Mouse (Mus musculus): ENCODE results near the gene Selenoh. TPM values are rescaled to one million over a fixed set of nuclear protein-coding genes. Genes with fewer than 3 reads are reported as not detected.

Gene Selenoh
- polyA plus RNA-seq (2012), result 19.5 and 22.6 TPM in 2 replicates

DNA sequence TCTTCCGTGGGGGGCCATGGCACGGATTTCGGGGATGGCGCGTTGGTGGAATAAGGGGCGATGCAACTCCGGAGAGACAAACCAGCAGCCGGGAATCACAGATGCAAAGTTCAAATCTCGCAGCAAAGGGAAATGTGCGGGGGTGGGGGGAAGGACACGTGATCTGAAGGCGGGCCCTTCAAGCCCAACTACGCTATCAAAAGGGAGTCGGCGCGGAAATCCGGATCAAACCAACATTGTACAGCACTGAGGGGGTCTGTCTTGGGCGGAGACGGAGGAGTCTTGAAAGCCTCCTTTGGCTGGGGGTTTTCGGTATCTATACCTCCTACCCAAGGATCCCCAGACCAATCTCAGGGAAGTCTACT, at the start of gene Selenoh:
Gene Selenoh (minus strand): TSS at position 202 of the 365 bp plus-strand sequence.
- no peak for TF ChIP-seq TAL1 (IDR thresholded peaks at IDR 0.05; ENCODE audit: low read length)
- TF ChIP-seq GATA1 (IDR thresholded peaks at IDR 0.05; ENCODE audit: low read length), result no peak
- Histone ChIP-seq H3K9me3 (ENCODE audit: control insufficient read depth, low read length) (no peaks in the 10 kb centered on the region), H3K4me3 (replicated peaks) (peak within 1 kb of the TSS; percentile 88), H3K4me1 (ENCODE audit: control insufficient read depth) (peaks cover 27% of the 10 kb centered on the region), H3K36me3 (ENCODE audit: control insufficient read depth) (peaks cover 49% of the 10 kb centered on the region), H3K27me3 (ENCODE audit: control insufficient read depth) (no peaks in the 10 kb centered on the region)

DNA sequence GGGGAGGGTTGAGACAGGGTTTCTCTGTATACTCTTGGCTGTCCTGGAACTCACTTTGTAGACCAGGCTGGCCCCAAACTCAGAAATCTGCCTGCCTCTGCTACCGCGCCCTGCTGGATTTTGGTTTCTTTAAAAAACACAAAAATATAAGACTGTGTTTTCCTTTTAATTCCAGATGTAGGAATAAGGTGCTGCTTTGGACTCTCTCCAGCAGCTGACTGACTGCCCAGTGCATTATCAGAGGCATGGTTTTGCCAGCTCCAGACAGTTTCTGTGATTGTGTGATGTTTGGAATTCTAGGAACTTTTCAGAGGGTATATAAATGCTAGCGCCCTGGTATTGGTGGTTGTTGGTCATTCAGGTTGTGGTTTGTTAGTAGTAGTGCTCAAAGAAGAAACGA, 46.8 kb upstream of the Selenoh start:
- TF ChIP-seq GATA1 (IDR thresholded peaks at IDR 0.05; ENCODE audit: low read length), result no peak
- TF ChIP-seq TAL1 (IDR thresholded peaks at IDR 0.05; ENCODE audit: low read length), result no peak
- Histone ChIP-seq H3K9me3 (ENCODE audit: control insufficient read depth, low read length) (no peaks in the 10 kb centered on the region), H3K36me3 (ENCODE audit: control insufficient read depth) (peaks cover 45% of the 10 kb centered on the region), H3K27me3 (ENCODE audit: control insufficient read depth) (no peaks in the 10 kb centered on the region), H3K4me1 (ENCODE audit: control insufficient read depth) (peaks cover 63% of the 10 kb centered on the region), H3K4me3 (replicated peaks) (peak overlapping the region; percentile 99)

DNA sequence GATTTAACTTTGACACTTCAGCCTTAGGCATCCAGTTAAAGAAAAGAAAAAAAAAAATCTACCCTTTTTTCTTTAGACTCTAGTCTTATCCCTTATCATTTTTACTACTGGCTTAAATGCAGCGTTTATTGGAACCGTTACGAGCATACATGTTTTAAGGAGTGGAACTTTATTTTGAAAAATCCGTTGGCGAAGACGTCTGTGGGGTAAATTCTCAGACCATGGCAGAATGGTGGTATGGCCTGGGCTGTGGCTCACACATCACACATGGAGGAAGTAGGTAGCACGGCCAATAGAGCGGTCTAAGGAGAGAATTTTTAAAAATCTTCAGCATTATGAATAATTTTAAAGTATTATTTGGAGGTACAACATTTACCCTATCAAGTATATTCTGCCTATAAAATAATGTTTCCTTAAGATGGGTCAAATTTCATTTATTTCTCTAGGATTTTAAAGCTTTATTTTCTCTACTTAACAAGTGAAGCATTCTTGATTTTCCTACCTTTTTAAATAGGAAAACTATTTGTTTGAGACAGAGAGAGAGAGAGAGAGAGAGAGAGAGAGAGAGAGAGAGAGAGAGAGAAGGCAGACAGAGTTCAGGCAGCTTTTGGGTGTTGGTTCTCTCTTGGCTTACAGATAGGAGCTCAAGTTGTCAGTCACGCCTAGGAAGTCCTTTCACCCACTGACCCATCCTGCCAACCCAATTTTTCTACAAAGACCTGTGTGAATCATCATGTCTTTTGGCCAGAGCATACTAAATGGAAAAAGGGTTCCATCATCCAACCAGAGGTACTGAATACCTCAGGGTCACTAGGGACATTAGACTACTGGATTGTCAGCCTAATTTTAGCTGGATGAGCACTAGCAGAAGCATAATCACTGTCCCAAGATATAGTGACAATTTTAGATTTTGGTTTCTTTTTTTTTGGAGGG, 46.1 kb upstream of the Selenoh start:
- TF ChIP-seq TAL1 (IDR thresholded peaks at IDR 0.05; ENCODE audit: low read length) (no peak), GATA1 (IDR thresholded peaks at IDR 0.05; ENCODE audit: low read length) (no peak)
- Histone ChIP-seq H3K4me1 (ENCODE audit: control insufficient read depth) (peaks cover 61% of the 10 kb centered on the region), H3K36me3 (ENCODE audit: control insufficient read depth) (peaks cover 43% of the 10 kb centered on the region), H3K4me3 (replicated peaks) (peak overlapping the region; percentile 99), H3K27me3 (ENCODE audit: control insufficient read depth) (no peaks in the 10 kb centered on the region), H3K9me3 (ENCODE audit: control insufficient read depth, low read length) (no peaks in the 10 kb centered on the region)

DNA sequence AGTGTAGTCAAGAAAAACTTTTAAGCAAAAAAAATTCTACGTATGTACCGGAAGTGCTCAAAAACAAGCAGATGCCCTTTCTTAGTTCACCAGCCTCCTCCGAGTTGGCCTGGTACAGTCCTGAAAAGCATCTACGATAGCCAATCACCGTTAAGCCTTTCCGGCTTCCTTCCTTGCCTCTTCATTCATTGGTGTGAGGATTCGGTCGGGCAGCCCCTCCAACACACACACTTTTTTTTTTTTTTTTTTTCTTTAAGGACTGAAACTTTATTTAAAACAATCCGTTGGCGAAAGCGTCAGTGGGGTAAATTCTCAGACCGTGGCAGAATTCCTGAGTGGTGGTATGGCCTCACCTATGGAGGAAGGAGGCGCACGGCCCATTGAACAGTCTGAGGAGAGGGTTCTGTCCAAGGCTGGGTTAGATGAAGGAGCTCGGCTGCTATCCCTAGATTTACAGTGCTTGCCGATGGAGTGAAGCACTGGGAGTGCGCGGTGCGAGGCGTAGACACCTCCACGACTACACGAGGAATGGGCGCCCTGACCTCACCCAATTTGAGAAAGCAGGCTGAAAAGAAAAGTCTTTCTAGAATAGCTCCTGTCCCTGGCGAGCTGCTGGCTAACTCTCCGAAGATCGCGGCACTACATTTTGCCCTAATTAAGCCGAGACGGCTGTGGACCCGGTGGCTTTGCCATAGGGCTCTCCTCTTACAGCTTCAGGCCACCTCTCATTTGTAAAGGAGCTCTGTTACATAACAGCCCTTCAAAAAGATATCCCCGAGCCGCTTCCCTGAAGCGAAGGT, 45.2 kb upstream of the Selenoh start:
- peak overlapping the region; percentile 99 for H3K4me3 ChIP-seq (replicated peaks)
- no peaks in the 10 kb centered on the region for H3K27me3 ChIP-seq (ENCODE audit: control insufficient read depth)
- H3K9me3 ChIP-seq (ENCODE audit: control insufficient read depth, low read length), result no peaks in the 10 kb centered on the region
- no peak for TF ChIP-seq GATA1 (IDR thresholded peaks at IDR 0.05; ENCODE audit: low read length)
- TF ChIP-seq TAL1 (IDR thresholded peaks at IDR 0.05; ENCODE audit: low read length), result no peak
- H3K4me1 ChIP-seq (ENCODE audit: control insufficient read depth), result peaks cover 61% of the 10 kb centered on the region
- H3K36me3 ChIP-seq (ENCODE audit: control insufficient read depth), result peaks cover 43% of the 10 kb centered on the region

DNA sequence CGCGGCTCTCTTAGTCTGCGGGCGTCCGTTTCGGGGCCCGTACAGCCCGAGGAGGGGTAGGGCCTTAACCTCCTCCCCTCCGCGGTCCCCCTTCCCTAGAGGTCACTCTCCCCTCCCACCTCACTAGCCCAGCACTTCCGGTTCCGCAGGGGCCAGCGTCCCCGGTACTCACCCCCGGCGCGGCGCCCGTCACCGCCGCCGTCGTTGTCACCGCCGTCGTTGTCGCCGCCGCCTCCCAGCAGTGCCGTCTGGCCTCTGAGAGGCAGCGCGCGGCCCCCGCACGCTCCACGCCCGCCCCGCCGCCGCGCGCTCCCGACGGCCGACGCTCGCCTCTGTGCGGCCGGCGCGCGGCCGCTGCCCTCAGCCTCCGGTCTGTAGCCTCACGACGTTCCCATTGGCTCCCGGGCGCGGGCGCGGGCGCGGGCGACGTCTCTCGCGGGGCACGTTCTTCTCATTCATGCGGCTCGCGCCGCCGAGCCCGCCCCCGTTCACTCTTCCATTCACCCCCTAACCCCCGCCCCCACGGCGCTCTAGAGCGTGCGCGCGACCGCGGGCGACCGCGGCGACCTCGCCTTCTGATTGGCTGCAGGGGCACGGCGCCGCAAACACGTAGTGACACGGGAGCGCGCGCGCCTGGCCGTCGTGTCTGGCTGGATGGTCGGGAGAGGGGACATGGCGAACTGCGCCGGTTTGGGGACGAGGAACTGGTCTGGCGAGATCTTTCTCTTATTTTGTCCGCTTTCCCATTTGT, 44.4 kb upstream of the Selenoh start, which contains the start of gene Zdhhc5:
Gene Zdhhc5 (minus strand): TSS at position 370 of the 751 bp plus-strand sequence.
- Histone ChIP-seq H3K9me3 (ENCODE audit: control insufficient read depth, low read length) (no peaks in the 10 kb centered on the region), H3K4me3 (replicated peaks) (peak within 1 kb of the TSS; percentile 99), H3K4me1 (ENCODE audit: control insufficient read depth) (peaks cover 67% of the 10 kb centered on the region), H3K36me3 (ENCODE audit: control insufficient read depth) (peaks cover 43% of the 10 kb centered on the region), H3K27me3 (ENCODE audit: control insufficient read depth) (no peaks in the 10 kb centered on the region)
- TF ChIP-seq GATA1 (IDR thresholded peaks at IDR 0.05; ENCODE audit: low read length) (no peak), TAL1 (IDR thresholded peaks at IDR 0.05; ENCODE audit: low read length) (no peak)

DNA sequence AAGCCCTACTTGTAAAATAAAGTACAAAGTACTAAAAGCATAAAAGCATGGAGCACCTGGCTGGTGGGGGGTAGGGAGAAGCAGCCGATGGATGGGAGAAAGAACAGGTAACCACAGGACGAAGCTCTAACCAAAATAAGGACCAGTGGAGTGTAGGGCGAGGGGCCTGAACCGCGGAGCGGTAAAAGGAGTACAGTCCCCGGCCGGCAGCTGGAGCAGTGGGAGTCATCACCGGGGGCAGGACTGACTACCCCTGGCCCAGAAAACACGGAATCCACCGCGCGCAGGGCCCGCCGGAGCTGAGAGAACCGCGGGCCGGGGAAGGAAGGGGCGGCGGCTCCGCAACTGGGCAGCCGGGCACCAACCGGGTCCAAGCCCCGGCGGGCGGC, 43.8 kb upstream of the Selenoh start:
- Histone ChIP-seq H3K9me3 (ENCODE audit: control insufficient read depth, low read length) (no peaks in the 10 kb centered on the region), H3K36me3 (ENCODE audit: control insufficient read depth) (peaks cover 46% of the 10 kb centered on the region), H3K27me3 (ENCODE audit: control insufficient read depth) (no peaks in the 10 kb centered on the region), H3K4me3 (replicated peaks) (peak overlapping the region; percentile 99), H3K4me1 (ENCODE audit: control insufficient read depth) (peaks cover 70% of the 10 kb centered on the region)
- no peak for TF ChIP-seq GATA1 (IDR thresholded peaks at IDR 0.05; ENCODE audit: low read length)
- no peak for TF ChIP-seq TAL1 (IDR thresholded peaks at IDR 0.05; ENCODE audit: low read length)

DNA sequence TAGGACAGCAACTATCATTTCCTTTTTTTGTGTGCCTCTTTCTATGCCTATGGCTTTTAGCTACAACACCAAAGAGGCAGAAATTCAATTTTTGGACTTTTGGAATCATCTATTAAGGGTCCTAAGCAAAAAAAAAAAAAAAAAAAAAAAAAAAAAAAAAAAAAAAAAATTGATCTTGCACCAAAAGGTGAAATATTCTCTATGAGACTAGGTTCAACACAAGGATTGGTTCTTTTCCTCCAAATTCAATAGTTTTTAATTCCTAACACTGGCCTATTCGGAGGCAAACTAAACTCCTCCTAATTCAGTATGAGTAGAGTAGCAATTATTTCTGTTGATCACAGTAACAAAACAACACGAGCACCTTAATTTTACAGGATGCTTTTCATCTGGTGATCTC, 41.3 kb upstream of the Selenoh start:
- H3K4me3 ChIP-seq (replicated peaks), result no peak overlapping the region
- H3K36me3 ChIP-seq (ENCODE audit: control insufficient read depth), result peaks cover 61% of the 10 kb centered on the region
- no peak for TF ChIP-seq GATA1 (IDR thresholded peaks at IDR 0.05; ENCODE audit: low read length)
- no peak; the same call in 2 of the 3 replicates for TF ChIP-seq TAL1 (IDR thresholded peaks at IDR 0.05; ENCODE audit: low read length)
- peaks cover 69% of the 10 kb centered on the region for H3K4me1 ChIP-seq (ENCODE audit: control insufficient read depth)
- no peaks in the 10 kb centered on the region for H3K9me3 ChIP-seq (ENCODE audit: control insufficient read depth, low read length)
- no peaks in the 10 kb centered on the region for H3K27me3 ChIP-seq (ENCODE audit: control insufficient read depth)

DNA sequence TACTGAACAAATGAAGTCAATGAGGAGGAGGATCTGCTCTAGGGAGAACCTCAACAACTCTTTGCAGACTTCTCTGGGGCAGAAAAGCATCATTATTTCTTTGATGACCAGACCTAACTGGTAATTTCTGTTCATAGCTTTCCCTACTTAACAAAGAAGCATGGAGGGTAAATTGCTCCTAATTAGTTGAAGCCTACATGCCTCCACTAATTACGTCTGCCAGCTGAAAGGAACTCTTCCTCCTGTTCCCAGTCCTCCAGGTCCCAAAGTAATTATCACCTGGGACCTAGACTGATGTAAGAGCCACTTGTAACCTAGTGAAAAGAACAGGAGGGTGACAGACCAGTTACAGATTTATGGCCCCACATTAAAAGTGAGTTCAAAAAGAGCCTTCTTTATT, 37.0 kb upstream of the Selenoh start:
- Histone ChIP-seq H3K4me1 (ENCODE audit: control insufficient read depth) (peaks cover 71% of the 10 kb centered on the region), H3K27me3 (ENCODE audit: control insufficient read depth) (no peaks in the 10 kb centered on the region), H3K9me3 (ENCODE audit: control insufficient read depth, low read length) (no peaks in the 10 kb centered on the region), H3K36me3 (ENCODE audit: control insufficient read depth) (peaks cover 98% of the 10 kb centered on the region), H3K4me3 (replicated peaks) (no peak overlapping the region)
- TF ChIP-seq TAL1 (IDR thresholded peaks at IDR 0.05; ENCODE audit: low read length), result no peak

Data from erythroblast, embryonic 14.5 days (primary cell).